Mouse (Mus musculus): ENCODE results near the gene Dthd1. TPM values are rescaled to one million over a fixed set of nuclear protein-coding genes. Genes with fewer than 3 reads are reported as not detected.

Gene Dthd1
- polyA plus RNA-seq, 1 experiment, result 0.29 TPM

DNA sequence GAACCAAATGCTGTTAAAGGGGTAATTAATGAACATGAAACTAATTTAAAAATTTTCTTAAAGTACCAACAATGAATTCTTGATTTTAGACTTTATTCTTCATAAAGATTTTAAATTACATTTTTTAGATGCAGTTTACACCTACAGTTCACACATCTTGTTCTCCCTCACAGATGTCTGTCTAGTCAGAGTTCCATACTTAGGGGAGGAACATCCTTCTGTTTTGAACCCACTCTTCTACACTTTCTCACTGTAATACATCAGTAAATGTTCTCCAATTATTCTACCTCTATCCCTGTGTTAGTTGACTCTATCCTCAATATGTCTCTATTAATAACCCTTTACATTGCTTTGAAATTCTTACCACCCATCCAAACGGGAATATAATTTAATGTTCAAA lies 20.8 kb upstream of the Dthd1 start:
- TF ChIP-seq TCF12 (IDR thresholded peaks at IDR 0.05; ENCODE audit: insufficient read depth, poor library complexity, severe bottlenecking) (no peak), SRF (IDR thresholded peaks at IDR 0.05; ENCODE audit: control insufficient read depth, insufficient read length, low read depth) (no peak), MAX (IDR thresholded peaks at IDR 0.05; ENCODE audit: low read depth) (no peak), CEBPB (IDR thresholded peaks at IDR 0.05; ENCODE audit: insufficient read depth, poor library complexity, severe bottlenecking) (no peak), REST (IDR thresholded peaks at IDR 0.05; ENCODE audit: insufficient read depth, insufficient read length) (no peak)

DNA sequence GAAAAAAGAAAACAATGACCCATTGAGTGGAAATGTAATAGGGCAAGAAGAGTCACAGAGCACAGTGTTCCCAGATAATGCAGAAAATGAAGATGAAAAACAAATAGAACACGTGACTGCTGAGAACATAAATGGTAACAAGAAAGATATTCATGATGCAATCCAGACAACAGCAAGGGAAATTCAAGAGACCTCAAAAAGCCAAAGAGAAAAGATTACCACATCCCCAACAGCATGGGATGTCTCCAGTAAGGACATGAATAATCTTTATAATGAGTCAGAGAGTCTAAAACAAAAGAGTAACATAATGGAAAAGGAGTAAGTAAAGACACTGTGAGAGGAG lies 420 bp downstream of the Dthd1 start:
- TF ChIP-seq SRF (IDR thresholded peaks at IDR 0.05; ENCODE audit: control insufficient read depth, insufficient read length, low read depth) (no peak), POLR2AphosphoS2 (IDR thresholded peaks at IDR 0.05; ENCODE audit: insufficient read length, low read depth) (no peak), MAX (IDR thresholded peaks at IDR 0.05; ENCODE audit: low read depth) (no peak), USF1 (IDR thresholded peaks at IDR 0.05; ENCODE audit: low read depth) (peak; percentile 86), TCF3 (IDR thresholded peaks at IDR 0.05; ENCODE audit: insufficient read length, low read depth) (no peak), MYOD1 (IDR thresholded peaks at IDR 0.05; ENCODE audit: control insufficient read depth in 1 of 3, insufficient read length in 2 of 3, low read depth in 2 of 3) (no peak), MYOG (IDR thresholded peaks at IDR 0.05; ENCODE audit: control insufficient read depth in 1 of 3, insufficient read depth in 1 of 3, insufficient read length in 2 of 3, low read depth in 2 of 3) (no peak), E2F4 (IDR thresholded peaks at IDR 0.05; ENCODE audit: insufficient read depth) (no peak), CEBPB (IDR thresholded peaks at IDR 0.05; ENCODE audit: insufficient read depth, poor library complexity, severe bottlenecking) (peak; percentile 89), TCF12 (IDR thresholded peaks at IDR 0.05; ENCODE audit: insufficient read depth, poor library complexity, severe bottlenecking) (no peak), REST (IDR thresholded peaks at IDR 0.05; ENCODE audit: insufficient read depth, insufficient read length) (no peak), POLR2A (IDR thresholded peaks at IDR 0.05; ENCODE audit: insufficient read length, low read depth) (no peak)
- Histone ChIP-seq H3K4me3 (no peak overlapping the region), H3K79me2 (ENCODE audit: control insufficient read depth, insufficient read depth) (no peaks in the 10 kb centered on the region), H3K27me3 (ENCODE audit: control insufficient read depth, insufficient read depth, insufficient read length) (no peaks in the 10 kb centered on the region), H3ac (ENCODE audit: control insufficient read depth, insufficient read length) (no peak overlapping the region), H3K4me2 (ENCODE audit: low read depth) (no peak overlapping the region), H3K36me3 (ENCODE audit: control insufficient read depth, insufficient read depth) (no peaks in the 10 kb centered on the region)

More for the DNA sequence above, 20.8 kb upstream of the Dthd1 start:
- Histone ChIP-seq H3K36me3 (ENCODE audit: control insufficient read depth, insufficient read depth) (no peaks in the 10 kb centered on the region), H3K4me3 (no peak overlapping the region), H3K4me2 (ENCODE audit: low read depth) (no peak overlapping the region), H3K27me3 (ENCODE audit: control insufficient read depth, insufficient read depth, insufficient read length) (no peaks in the 10 kb centered on the region), H3K79me2 (ENCODE audit: control insufficient read depth, insufficient read depth) (no peaks in the 10 kb centered on the region), H3ac (ENCODE audit: control insufficient read depth, insufficient read length) (no peak overlapping the region)

DNA sequence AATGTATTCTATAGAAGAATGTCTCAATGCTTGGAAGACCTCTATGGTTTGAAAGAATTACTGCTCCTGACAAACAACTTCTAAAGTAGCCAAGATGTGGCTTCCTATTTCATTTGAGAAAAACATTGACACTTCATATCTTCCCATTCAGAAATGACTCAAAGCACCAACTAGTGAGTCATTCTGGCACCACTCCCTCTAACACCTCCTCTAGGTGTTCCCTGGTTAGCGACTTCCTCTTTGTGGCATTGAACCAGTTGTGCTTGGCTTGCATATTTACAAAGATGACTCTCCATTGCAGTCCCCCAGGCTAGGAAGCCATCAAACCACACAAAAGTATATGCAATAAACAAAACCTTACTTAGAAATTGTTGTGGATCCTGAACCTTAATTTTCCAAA lies 2.1 kb downstream of the Dthd1 start:
- Histone ChIP-seq H3K36me3 (ENCODE audit: control insufficient read depth, insufficient read depth) (no peaks in the 10 kb centered on the region), H3K27me3 (ENCODE audit: control insufficient read depth, insufficient read depth, insufficient read length) (no peaks in the 10 kb centered on the region), H3K79me2 (ENCODE audit: control insufficient read depth, insufficient read depth) (no peaks in the 10 kb centered on the region), H3K4me3 (no peak overlapping the region), H3K4me2 (ENCODE audit: low read depth) (no peak overlapping the region), H3ac (ENCODE audit: control insufficient read depth, insufficient read length) (no peak overlapping the region)
- TF ChIP-seq MAX (IDR thresholded peaks at IDR 0.05; ENCODE audit: low read depth) (no peak), MYOD1 (IDR thresholded peaks at IDR 0.05; ENCODE audit: control insufficient read depth in 1 of 3, insufficient read length in 2 of 3, low read depth in 2 of 3) (no peak), USF1 (IDR thresholded peaks at IDR 0.05; ENCODE audit: low read depth) (no peak), TCF3 (IDR thresholded peaks at IDR 0.05; ENCODE audit: insufficient read length, low read depth) (no peak), REST (IDR thresholded peaks at IDR 0.05; ENCODE audit: insufficient read depth, insufficient read length) (no peak), CEBPB (IDR thresholded peaks at IDR 0.05; ENCODE audit: insufficient read depth, poor library complexity, severe bottlenecking) (no peak), POLR2AphosphoS2 (IDR thresholded peaks at IDR 0.05; ENCODE audit: insufficient read length, low read depth) (no peak), POLR2A (IDR thresholded peaks at IDR 0.05; ENCODE audit: insufficient read length, low read depth) (no peak), SRF (IDR thresholded peaks at IDR 0.05; ENCODE audit: control insufficient read depth, insufficient read length, low read depth) (no peak), TCF12 (IDR thresholded peaks at IDR 0.05; ENCODE audit: insufficient read depth, poor library complexity, severe bottlenecking) (no peak), MYOG (IDR thresholded peaks at IDR 0.05; ENCODE audit: control insufficient read depth in 1 of 3, insufficient read depth in 1 of 3, insufficient read length in 2 of 3, low read depth in 2 of 3) (no peak), E2F4 (IDR thresholded peaks at IDR 0.05; ENCODE audit: insufficient read depth) (no peak)

DNA sequence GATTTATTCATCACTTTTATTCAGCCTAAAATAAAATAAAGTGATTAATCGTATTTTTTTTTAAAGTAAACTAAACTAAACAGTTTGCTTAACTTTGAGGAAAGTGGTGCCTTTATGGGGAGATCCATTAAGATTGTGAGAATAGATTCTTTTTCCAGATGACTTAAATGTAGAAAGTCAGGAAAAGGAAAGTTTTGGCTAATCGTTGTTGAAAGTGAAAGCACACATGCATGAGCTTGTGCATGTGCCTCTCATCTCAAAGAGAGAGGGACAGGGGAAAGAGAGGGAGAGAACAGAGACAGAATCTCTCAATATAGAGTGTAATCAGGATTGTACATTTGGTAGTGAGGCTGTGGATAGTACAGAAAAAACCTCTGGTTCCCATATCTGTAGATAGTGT lies 5.9 kb downstream of the Dthd1 start:
- Histone ChIP-seq H3K4me2 (ENCODE audit: low read depth) (peak overlapping the region; percentile 71), H3ac (ENCODE audit: control insufficient read depth, insufficient read length) (no peak overlapping the region)
- TF ChIP-seq TCF12 (IDR thresholded peaks at IDR 0.05; ENCODE audit: insufficient read depth, poor library complexity, severe bottlenecking), result no peak
- no peak for TF ChIP-seq CEBPB (IDR thresholded peaks at IDR 0.05; ENCODE audit: insufficient read depth, poor library complexity, severe bottlenecking)
- TF ChIP-seq POLR2AphosphoS2 (IDR thresholded peaks at IDR 0.05; ENCODE audit: insufficient read length, low read depth), result no peak
- no peak for TF ChIP-seq MAX (IDR thresholded peaks at IDR 0.05; ENCODE audit: low read depth)
- no peak for TF ChIP-seq USF1 (IDR thresholded peaks at IDR 0.05; ENCODE audit: low read depth)
- TF ChIP-seq MYOG (IDR thresholded peaks at IDR 0.05; ENCODE audit: control insufficient read depth in 1 of 3, insufficient read depth in 1 of 3, insufficient read length in 2 of 3, low read depth in 2 of 3), result no peak
- TF ChIP-seq MYOD1 (IDR thresholded peaks at IDR 0.05; ENCODE audit: control insufficient read depth in 1 of 3, insufficient read length in 2 of 3, low read depth in 2 of 3), result no peak
- no peak for TF ChIP-seq E2F4 (IDR thresholded peaks at IDR 0.05; ENCODE audit: insufficient read depth)
- no peak for TF ChIP-seq REST (IDR thresholded peaks at IDR 0.05; ENCODE audit: insufficient read depth, insufficient read length)
- no peak for TF ChIP-seq SRF (IDR thresholded peaks at IDR 0.05; ENCODE audit: control insufficient read depth, insufficient read length, low read depth)
- no peak for TF ChIP-seq TCF3 (IDR thresholded peaks at IDR 0.05; ENCODE audit: insufficient read length, low read depth)
- TF ChIP-seq POLR2A (IDR thresholded peaks at IDR 0.05; ENCODE audit: insufficient read length, low read depth), result no peak

More for the DNA sequence above, 5.9 kb downstream of the Dthd1 start:
- H3K27me3 ChIP-seq (ENCODE audit: control insufficient read depth, insufficient read depth, insufficient read length), result no peaks in the 10 kb centered on the region
- H3K4me3 ChIP-seq, result no peak overlapping the region
- no peaks in the 10 kb centered on the region for H3K79me2 ChIP-seq (ENCODE audit: control insufficient read depth, insufficient read depth)
- no peaks in the 10 kb centered on the region for H3K36me3 ChIP-seq (ENCODE audit: control insufficient read depth, insufficient read depth)
